Mouse (Mus musculus) megakaryocyte progenitor cell, adult 5-6 weeks (primary cell): Measurements from ENCODE around the gene 1110025L11Rik. TPM values are rescaled to one million over a fixed set of nuclear protein-coding genes. Genes with fewer than 3 reads are reported as not detected.
"Not testable (repeated sequence)": the region's sequence is repeated elsewhere in the genome, so short reads cannot be mapped to it uniquely, and the experiment has no call there.

Experiments
- ATAC-seq: replicated peaks from 2 replicates; pipeline ENCODE4 v1.8.0; 2016; ENCODE audit warnings: mild to moderate bottlenecking, moderate TSS enrichment, inconsistent platforms; ENCODE audit not compliant: poor library complexity
- total RNA-seq, 2 experiments: library from RNA; stranded (forward) in 1 of 2; stranded (reverse) in 1 of 2; fragments of 157-497, 149-512 nt in 1 of 2; fragments of 200-1000 nt in 1 of 2; gene quantifications; 2 replicates each; pipeline versions ENCODE4 v1.2.3 to v1.2.4; 2015 to 2017

1110025L11Rik gene
- not detected in 2 replicates for total RNA-seq (2015)
- total RNA-seq (2017), result not detected in 2 replicates

DNA sequence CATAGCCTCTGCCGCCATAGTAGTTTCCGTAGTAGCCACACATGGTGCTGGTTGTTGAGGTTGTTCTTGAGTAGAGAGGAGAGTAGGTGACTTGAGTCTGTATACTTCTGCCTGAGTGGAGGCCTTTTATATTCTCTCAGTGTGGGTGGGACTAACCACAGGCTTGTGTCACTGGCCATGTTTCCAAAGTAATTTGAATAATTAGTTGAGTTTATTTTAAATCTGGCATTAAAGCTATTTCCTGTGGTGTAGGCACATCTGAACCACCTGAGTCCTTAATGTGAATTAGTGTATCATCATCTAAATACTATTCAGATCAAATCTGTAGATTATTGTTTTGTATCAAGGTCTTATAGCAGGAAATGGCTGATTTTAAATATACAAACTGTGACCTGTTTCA, at the start of gene 1110025L11Rik:
Gene 1110025L11Rik, minus strand, starts transcription at position 101 of the 400 bp plus-strand sequence.
- not testable (repeated sequence) for ATAC-seq

DNA sequence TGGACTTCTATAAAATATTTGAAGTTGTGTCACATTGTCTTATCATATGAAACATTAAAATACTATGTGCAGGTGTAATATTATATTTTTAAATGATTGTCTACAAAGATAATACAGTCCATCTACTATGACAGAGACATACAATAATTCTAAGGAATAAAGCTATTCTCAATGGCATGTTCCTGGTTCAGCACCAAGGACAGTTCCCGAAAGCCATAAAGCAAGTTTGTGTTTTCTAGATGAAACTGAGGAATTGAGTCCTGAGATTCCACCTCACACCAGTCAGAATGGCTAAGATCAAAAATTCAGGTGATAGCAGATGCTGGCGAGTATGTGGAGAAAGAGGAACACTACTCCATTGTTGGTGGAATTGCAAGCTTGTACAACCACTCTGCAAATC, 7.2 kb upstream of the 1110025L11Rik start:
- ATAC-seq, result not testable (repeated sequence)

DNA sequence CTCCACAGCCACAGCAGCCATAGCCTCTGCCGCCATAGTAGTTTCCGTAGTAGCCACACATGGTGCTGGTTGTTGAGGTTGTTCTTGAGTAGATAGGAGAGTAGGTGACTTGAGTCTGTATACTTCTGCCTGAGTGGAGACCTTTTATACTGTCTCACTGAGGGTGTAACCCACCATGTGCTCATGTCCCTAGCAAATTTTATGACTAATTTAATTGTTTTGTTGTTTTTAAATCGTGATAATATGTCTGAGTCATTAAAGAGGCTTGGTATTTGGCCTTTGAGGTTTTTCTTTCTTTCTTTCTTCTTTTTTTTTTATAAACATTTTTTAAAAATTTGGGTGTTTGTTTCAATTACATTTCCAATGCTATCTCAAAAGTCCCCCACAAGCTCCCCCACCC, 16.0 kb downstream of the 1110025L11Rik start, which contains the start of gene Krtap6-5:
Gene Krtap6-5, minus strand, starts transcription at position 101 of the 400 bp plus-strand sequence.
- ATAC-seq, result no peak

DNA sequence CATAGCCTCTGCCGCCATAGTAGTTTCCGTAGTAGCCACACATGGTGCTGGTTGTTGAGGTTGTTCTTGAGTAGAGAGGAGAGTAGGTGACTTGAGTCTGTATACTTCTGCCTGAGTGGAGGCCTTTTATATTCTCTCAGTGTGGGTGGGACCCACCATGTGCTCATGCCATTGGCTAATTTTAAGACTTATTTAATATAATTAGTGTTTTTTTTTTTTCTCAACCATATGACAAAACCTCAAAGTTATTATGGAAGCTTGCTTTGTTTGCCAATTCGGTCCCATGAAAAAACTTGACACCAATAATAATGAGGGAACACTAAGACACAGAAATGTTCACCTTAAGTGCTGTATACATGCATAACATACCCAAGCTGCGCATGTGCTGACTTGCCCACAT, 22.4 kb downstream of the 1110025L11Rik start, which contains the start of gene Gm10228:
Gene Gm10228, minus strand, starts transcription at position 101 of the 400 bp plus-strand sequence.
- ATAC-seq, result not testable (repeated sequence)

DNA sequence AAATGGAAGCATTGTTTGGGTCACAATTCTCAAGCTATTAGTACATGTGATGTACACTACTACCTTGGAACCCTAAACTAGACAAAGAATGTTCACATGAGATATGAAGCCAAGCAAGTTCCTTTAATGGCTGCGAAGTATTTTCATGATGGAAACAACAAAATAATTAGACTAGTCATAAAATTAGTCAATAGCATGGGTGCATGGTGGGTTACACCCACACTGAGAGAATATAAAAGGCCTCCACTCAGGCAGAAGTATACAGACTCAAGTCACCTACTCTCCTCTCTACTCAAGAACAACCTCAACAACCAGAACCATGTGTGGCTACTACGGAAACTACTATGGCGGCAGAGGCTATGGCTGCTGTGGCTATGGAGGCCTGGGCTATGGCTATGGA, 32.4 kb downstream of the 1110025L11Rik start, which contains the start of gene Krtap6-1:
Gene Krtap6-1, plus strand, starts transcription at position 301 of the 400 bp plus-strand sequence.
- not testable (repeated sequence) for ATAC-seq

DNA sequence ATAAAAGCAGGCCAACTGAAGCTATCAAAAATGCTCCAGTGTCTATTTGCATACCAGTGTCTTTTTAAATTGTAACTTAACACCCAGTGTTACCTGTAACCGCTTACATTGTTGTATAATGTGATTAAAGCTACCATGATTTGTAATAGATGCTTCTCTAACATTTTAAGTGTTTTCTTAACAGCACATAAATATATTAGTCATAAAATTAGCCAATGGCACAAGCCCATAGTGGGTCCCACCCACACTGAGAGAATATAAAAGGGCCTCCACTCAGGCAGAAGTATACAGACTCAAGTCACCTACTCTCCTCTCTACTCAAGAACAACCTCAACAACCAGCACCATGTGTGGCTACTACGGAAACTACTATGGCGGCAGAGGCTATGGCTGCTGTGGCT, 48.8 kb downstream of the 1110025L11Rik start, which contains the start of gene Gm10229:
Gene Gm10229, plus strand, starts transcription at position 301 of the 400 bp plus-strand sequence.
- not testable (repeated sequence) for ATAC-seq

DNA sequence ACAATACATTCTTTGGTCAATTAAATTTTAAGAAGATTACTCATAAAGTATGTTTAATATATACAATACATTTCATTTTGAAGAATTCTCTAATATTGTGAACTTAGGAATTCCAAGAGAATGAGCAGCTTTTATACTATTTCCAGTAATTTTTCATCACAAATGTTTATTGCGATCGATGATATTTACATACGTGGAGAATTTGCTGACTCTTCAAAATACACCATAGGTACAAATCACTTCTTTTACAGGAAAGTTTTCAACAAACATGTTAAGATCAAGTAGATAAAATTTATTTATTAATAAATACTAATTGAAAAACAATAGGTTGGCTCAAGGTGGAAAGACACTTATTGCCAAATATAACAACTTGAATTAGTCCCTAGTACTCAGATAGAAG, 49.8 kb downstream of the 1110025L11Rik start:
- ATAC-seq, result no peak

Other genes starting within 250 kb of the 1110025L11Rik start
- not detected in 2 replicates for gene Krtap15, start 243.8 kb downstream of the 1110025L11Rik start, total RNA-seq (2015)
- gene Krtap15, start 243.8 kb downstream of the 1110025L11Rik start, total RNA-seq (2017), result not detected in 2 replicates
- not detected in 2 replicates for gene Krtap14, start 237.9 kb downstream of the 1110025L11Rik start, total RNA-seq (2015)
- not detected in 2 replicates for gene Krtap14, start 237.9 kb downstream of the 1110025L11Rik start, total RNA-seq (2017)
- not detected in 2 replicates for gene Krtap19-1, start 194.6 kb downstream of the 1110025L11Rik start, total RNA-seq (2015)
- gene Krtap19-1, start 194.6 kb downstream of the 1110025L11Rik start, total RNA-seq (2017), result not detected in 2 replicates
- gene Krtap19-2, start 189.7 kb downstream of the 1110025L11Rik start, total RNA-seq (2015), result not detected in 2 replicates
- gene Krtap19-2, start 189.7 kb downstream of the 1110025L11Rik start, total RNA-seq (2017), result not detected in 2 replicates
- not detected in 2 replicates for gene Krtap19-3, start 186.0 kb downstream of the 1110025L11Rik start, total RNA-seq (2015)
- gene Krtap19-3, start 186.0 kb downstream of the 1110025L11Rik start, total RNA-seq (2017), result not detected in 2 replicates
- not detected in 2 replicates for gene Krtap19-4, start 178.9 kb downstream of the 1110025L11Rik start, total RNA-seq (2015)
- gene Krtap19-4, start 178.9 kb downstream of the 1110025L11Rik start, total RNA-seq (2017), result not detected in 2 replicates
- not detected in 2 replicates for gene Krtap19-5, start 167.5 kb downstream of the 1110025L11Rik start, total RNA-seq (2015)
- gene Krtap19-5, start 167.5 kb downstream of the 1110025L11Rik start, total RNA-seq (2017), result not detected in 2 replicates
- not detected in 2 replicates for gene Krtap19-9b, start 131.7 kb downstream of the 1110025L11Rik start, total RNA-seq (2015)
- not detected in 2 replicates for gene Krtap19-9b, start 131.7 kb downstream of the 1110025L11Rik start, total RNA-seq (2017)
- not detected in 2 replicates for gene Krtap16-3, start 101.1 kb downstream of the 1110025L11Rik start, total RNA-seq (2015)
- gene Krtap16-3, start 101.1 kb downstream of the 1110025L11Rik start, total RNA-seq (2017), result not detected in 2 replicates
- gene Krtap22-2, start 53.2 kb downstream of the 1110025L11Rik start, total RNA-seq (2015), result not detected in 2 replicates
- not detected in 2 replicates for gene Krtap22-2, start 53.2 kb downstream of the 1110025L11Rik start, total RNA-seq (2017)
- gene Gm10229, start 48.7 kb downstream of the 1110025L11Rik start, total RNA-seq (2015), result not detected in 2 replicates
- gene Gm10229, start 48.7 kb downstream of the 1110025L11Rik start, total RNA-seq (2017), result not detected in 2 replicates
- gene Krtap6-1, start 32.3 kb downstream of the 1110025L11Rik start, total RNA-seq (2015), result not detected in 2 replicates
- not detected in 2 replicates for gene Krtap6-1, start 32.3 kb downstream of the 1110025L11Rik start, total RNA-seq (2017)
- not detected in 2 replicates for gene Gm10228, start 22.5 kb downstream of the 1110025L11Rik start, total RNA-seq (2015)
- not detected in 2 replicates for gene Gm10228, start 22.5 kb downstream of the 1110025L11Rik start, total RNA-seq (2017)
- not detected in 2 replicates for gene Krtap6-5, start 16.1 kb downstream of the 1110025L11Rik start, total RNA-seq (2015)
- not detected in 2 replicates for gene Krtap6-5, start 16.1 kb downstream of the 1110025L11Rik start, total RNA-seq (2017)
- not detected in 2 replicates for gene Krtap6-3, start 20.0 kb upstream of the 1110025L11Rik start, total RNA-seq (2015)
- gene Krtap6-3, start 20.0 kb upstream of the 1110025L11Rik start, total RNA-seq (2017), result not detected in 2 replicates
- gene Gm6358, start 76.8 kb upstream of the 1110025L11Rik start, total RNA-seq (2015), result not detected in 2 replicates
- not detected in 2 replicates for gene Gm6358, start 76.8 kb upstream of the 1110025L11Rik start, total RNA-seq (2017)
- not detected in 2 replicates for gene Gm10061, start 87.1 kb upstream of the 1110025L11Rik start, total RNA-seq (2015)
- gene Gm10061, start 87.1 kb upstream of the 1110025L11Rik start, total RNA-seq (2017), result not detected in 2 replicates
- not detected in 2 replicates for gene Gm9789, start 94.0 kb upstream of the 1110025L11Rik start, total RNA-seq (2015)
- not detected in 2 replicates for gene Gm9789, start 94.0 kb upstream of the 1110025L11Rik start, total RNA-seq (2017)
- gene Gm7735, start 105.5 kb upstream of the 1110025L11Rik start, total RNA-seq (2015), result not detected in 2 replicates
- not detected in 2 replicates for gene Gm7735, start 105.5 kb upstream of the 1110025L11Rik start, total RNA-seq (2017)
- gene 1110057P08Rik, start 110.7 kb upstream of the 1110025L11Rik start, total RNA-seq (2015), result not detected in 2 replicates
- gene 1110057P08Rik, start 110.7 kb upstream of the 1110025L11Rik start, total RNA-seq (2017), result not detected in 2 replicates
- not detected in 2 replicates for gene Krtap20-2, start 141.9 kb upstream of the 1110025L11Rik start, total RNA-seq (2015)
- not detected in 2 replicates for gene Krtap20-2, start 141.9 kb upstream of the 1110025L11Rik start, total RNA-seq (2017)